Mouse (Mus musculus): ENCODE measurements around the gene Gins3.

DNA sequence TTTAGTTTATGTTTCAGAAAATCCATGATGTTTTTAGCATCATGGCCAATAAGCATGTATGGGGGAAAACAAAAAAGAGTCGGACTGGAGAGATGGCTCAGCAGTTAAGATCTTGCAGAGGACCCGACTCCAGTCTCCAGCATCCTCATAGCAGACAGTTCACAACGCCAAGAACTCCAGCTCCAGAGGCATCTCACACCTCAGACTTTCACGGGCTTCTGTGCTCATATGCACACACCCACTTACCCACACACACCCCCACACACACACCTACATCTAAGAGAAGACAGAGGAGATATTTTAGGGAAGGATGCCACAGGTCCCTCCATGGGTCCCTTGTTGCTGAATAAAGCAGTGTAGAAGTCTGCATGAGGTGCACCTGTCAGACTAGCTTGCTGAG, 42.7 kb upstream of the Gins3 start:
- TF ChIP-seq CTCF (IDR thresholded peaks at IDR 0.05; ENCODE audit: control insufficient read depth, insufficient read depth, insufficient replicate concordance, low read depth, low read length) (no peak), POLR2A (IDR thresholded peaks at IDR 0.05; ENCODE audit: control insufficient read depth, low read depth, low read length) (no peak)
